Mouse (Mus musculus) kidney, postnatal 0 days (tissue): ENCODE results near the gene Prkce. TPM values are rescaled to one million over a fixed set of nuclear protein-coding genes. Genes with fewer than 3 reads are reported as not detected.

Experiments used
- ATAC-seq: fragments of 200-750 bp; cut with Nextera tagmentation; replicated peaks from 2 replicates; pipeline ENCODE4 v1.8.0; 2017; ENCODE audit warnings: low read depth, moderate number of reproducible peaks, moderate TSS enrichment, moderate library complexity; ENCODE audit not compliant: low FRiP score
- DNase-seq: peaks from one replicate; pipeline ENCODE4 v3.0.0-alpha.2; 2016; ENCODE audit warnings: low spot score
- H3K27ac ChIP-seq: fragments of 300-500 bp; sonication (generic); 2 replicates; pipeline ENCODE4 v1.5.1; 2014; ENCODE audit warnings: mild to moderate bottlenecking
- H3K27me3 ChIP-seq: fragments of 300-500 bp; sonication (generic); 2 replicates; pipeline ENCODE4 v1.6.1; 2014; ENCODE audit warnings: low read length, mixed read lengths; ENCODE audit not compliant: insufficient read depth
- H3K36me3 ChIP-seq: fragments of 300-500 bp; sonication (generic); 2 replicates; pipeline ENCODE4 v1.6.1; 2014; ENCODE audit warnings: low read length, mixed read lengths; ENCODE audit not compliant: insufficient read depth
- H3K4me1 ChIP-seq: fragments of 300-500 bp; sonication (generic); replicated peaks from 2 replicates; pipeline ENCODE4 v1.6.1; 2014; ENCODE audit warnings: antibody characterized with exemption, low read length, mixed read lengths; ENCODE audit not compliant: insufficient read depth
- H3K4me2 ChIP-seq: fragments of 300-500 bp; sonication (generic); 2 replicates; pipeline ENCODE4 v1.6.1; 2014; ENCODE audit warnings: mild to moderate bottlenecking, low read length, moderate library complexity, mixed read lengths
- H3K4me3 ChIP-seq: fragments of 300-500 bp; sonication (generic); replicated peaks from 2 replicates; pipeline ENCODE4 v1.5.1; 2014; ENCODE audit warnings: low read depth, low read length
- H3K9ac ChIP-seq: fragments of 300-500 bp; sonication (generic); 2 replicates; pipeline ENCODE4 v1.6.1; 2014; ENCODE audit warnings: low read depth, low read length
- H3K9me3 ChIP-seq: fragments of 300-500 bp; sonication (generic); replicated peaks from 2 replicates; pipeline ENCODE4 v1.6.1; 2016; ENCODE audit warnings: low read length, inconsistent platforms, mixed read lengths
- CTCF ChIP-seq: IDR thresholded peaks from 2 replicates; pipeline ENCODE4 v1.5.1; 2016; ENCODE audit warnings: antibody characterized with exemption, low read depth, mild to moderate bottlenecking, moderate library complexity
- WGBS: fragments of 180-500 bp; shearing (Covaris S2); extraction: QIAGEN DNeasy Blood & Tissue Kit; methylation state at CpG from one replicate; pipeline ENCODE4 v1.1.7; 2014; 5-methylcytosine and 5-hydroxymethylcytosine counted together
- polyA plus RNA-seq: library from polyadenylated mRNA; unstranded; fragments of >200 nt; fragmentation: Nextera tagmentation; extraction: Ambion mirVana; gene quantifications from 2 replicates; pipeline ENCODE4 v1.2.1, GENCODE M21; 2015

Gene Prkce
- polyA plus RNA-seq, 1 experiment from 2014 or later, result 6.0 TPM

DNA sequence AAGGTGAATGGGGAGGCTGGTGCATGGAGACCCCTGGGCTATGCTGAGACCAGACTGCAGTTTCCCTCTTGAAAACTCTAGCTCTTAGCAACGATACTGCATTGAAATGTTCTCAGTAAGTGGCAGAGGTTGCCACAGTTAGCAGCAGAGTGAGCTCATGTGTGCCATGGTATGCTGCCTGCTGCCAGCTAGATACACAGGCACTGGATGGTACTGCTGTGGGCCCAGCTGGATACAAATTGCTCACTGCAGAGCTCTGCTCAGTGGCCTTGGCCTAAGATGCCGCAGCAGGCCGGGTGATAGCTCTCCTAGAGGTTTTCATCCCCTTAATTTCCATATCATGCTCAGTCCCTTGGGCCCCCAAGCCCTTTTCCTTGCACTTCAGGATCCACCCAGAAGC, 471.7 kb downstream of the Prkce start:
- Histone ChIP-seq H3K4me1 (no peaks in the 10 kb centered on the region), H3K27ac (no peak overlapping the region), H3K36me3 (no peaks in the 10 kb centered on the region), H3K4me3 (no peak overlapping the region), H3K9me3 (no peaks in the 10 kb centered on the region), H3K9ac (no peak overlapping the region), H3K4me2 (no peak overlapping the region), H3K27me3 (no peaks in the 10 kb centered on the region)
- no peak for TF ChIP-seq CTCF
- WGBS, result 92% methylated on average over 3 of the region's 3 CpGs
- ATAC-seq (no peak), DNase-seq (no peak)

GRCm38 (mm10) chr17:86647226-86647625, 479.6 kb downstream of the Prkce start:
- H3K9me3 ChIP-seq, result no peaks in the 10 kb centered on the region
- no peaks in the 10 kb centered on the region for H3K36me3 ChIP-seq
- no peaks in the 10 kb centered on the region for H3K4me1 ChIP-seq
- no peak overlapping the region for H3K9ac ChIP-seq
- 99% methylated on average over 3 of the region's 3 CpGs for WGBS
- ATAC-seq, result no peak
- DNase-seq, result no peak
- no peak for TF ChIP-seq CTCF
- H3K27me3 ChIP-seq, result no peaks in the 10 kb centered on the region
- no peak overlapping the region for H3K4me2 ChIP-seq
- H3K4me3 ChIP-seq, result no peak overlapping the region
- no peak overlapping the region for H3K27ac ChIP-seq

GRCm38 (mm10) chr17:86648856-86649435, 481.4 kb downstream of the Prkce start:
- no peak for DNase-seq
- TF ChIP-seq CTCF, result no peak
- 81% methylated on average over 12 of the region's 12 CpGs for WGBS
- Histone ChIP-seq H3K9ac (no peak overlapping the region), H3K4me3 (no peak overlapping the region), H3K27me3 (no peaks in the 10 kb centered on the region), H3K4me1 (no peaks in the 10 kb centered on the region), H3K4me2 (no peak overlapping the region), H3K27ac (no peak overlapping the region), H3K9me3 (no peaks in the 10 kb centered on the region), H3K36me3 (no peaks in the 10 kb centered on the region)
- no peak for ATAC-seq

DNA sequence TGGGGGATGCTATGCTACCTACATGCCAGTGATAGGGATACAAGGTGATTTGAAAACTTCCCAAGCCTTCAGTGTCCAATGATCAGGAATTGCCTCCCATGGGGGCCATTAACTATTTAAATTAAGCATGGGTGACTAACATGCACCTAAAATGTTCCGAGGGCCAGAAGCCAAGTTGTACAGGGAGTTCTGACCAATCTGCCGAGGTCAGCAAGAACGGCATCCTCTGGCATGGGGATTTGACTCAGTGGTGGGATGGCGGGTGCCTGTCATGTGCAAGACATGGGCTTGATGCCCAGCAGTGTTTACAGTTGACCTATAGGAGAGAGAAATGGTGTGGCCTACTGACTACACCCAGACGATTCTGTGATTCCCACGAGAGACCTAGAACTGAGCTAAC, 482.7 kb downstream of the Prkce start:
- H3K4me1 ChIP-seq, result no peaks in the 10 kb centered on the region
- H3K4me2 ChIP-seq, result no peak overlapping the region
- WGBS, result 90% methylated on average over 6 of the region's 6 CpGs
- no peak overlapping the region for H3K27ac ChIP-seq
- no peak overlapping the region for H3K4me3 ChIP-seq
- no peak for DNase-seq
- no peak for TF ChIP-seq CTCF
- H3K9ac ChIP-seq, result no peak overlapping the region
- no peaks in the 10 kb centered on the region for H3K36me3 ChIP-seq
- H3K27me3 ChIP-seq, result no peaks in the 10 kb centered on the region
- H3K9me3 ChIP-seq, result no peaks in the 10 kb centered on the region
- ATAC-seq, result no peak

DNA sequence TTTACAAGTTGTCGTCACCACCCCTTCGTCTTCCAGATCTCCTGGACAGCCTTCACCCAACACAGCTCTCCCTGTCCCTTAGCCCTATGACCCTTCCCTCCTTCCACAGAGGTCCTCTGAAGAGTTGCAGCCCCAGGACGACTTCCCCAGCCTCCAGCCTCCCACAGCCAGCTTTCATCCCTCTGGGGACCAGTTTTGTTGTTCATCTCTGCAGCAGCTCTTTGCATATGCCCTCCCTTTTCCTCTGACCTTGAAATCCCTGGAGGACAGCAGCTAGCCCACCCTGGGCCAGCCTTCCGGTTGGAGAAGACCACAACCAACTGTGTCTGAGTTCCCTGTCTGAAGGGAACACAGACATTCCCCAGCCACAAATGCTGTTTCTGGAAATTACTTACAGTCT, 483.5 kb downstream of the Prkce start:
- DNase-seq (peak; percentile 32), ATAC-seq (no peak)
- no peaks in the 10 kb centered on the region for H3K4me1 ChIP-seq
- H3K27me3 ChIP-seq, result no peaks in the 10 kb centered on the region
- no peak overlapping the region for H3K4me3 ChIP-seq
- no peak overlapping the region for H3K4me2 ChIP-seq
- no peaks in the 10 kb centered on the region for H3K36me3 ChIP-seq
- 48% methylated on average over 4 of the region's 4 CpGs for WGBS
- no peak overlapping the region for H3K9ac ChIP-seq
- H3K27ac ChIP-seq, result no peak overlapping the region
- TF ChIP-seq CTCF, result no peak
- H3K9me3 ChIP-seq, result no peaks in the 10 kb centered on the region

DNA sequence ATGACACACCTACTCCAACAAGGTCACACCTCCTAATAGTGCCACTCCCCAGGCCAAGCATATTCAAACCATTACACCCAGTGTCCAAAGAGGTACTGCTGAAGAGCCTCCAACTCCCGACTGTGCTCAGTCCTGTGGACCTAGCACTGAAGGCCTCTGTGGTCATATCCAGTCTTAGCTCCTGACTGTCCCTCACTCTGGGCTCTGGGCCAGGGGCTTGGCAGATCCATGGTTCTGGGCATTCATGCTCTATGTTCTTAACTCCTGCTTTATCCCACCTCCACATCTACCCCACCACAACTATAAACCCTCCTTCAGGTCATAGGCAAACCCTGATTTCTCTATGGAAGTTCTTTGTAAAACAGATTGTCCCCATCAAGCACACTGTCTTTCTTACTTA, 485.2 kb downstream of the Prkce start:
- no peak overlapping the region for H3K4me2 ChIP-seq
- H3K4me1 ChIP-seq, result no peaks in the 10 kb centered on the region
- no peaks in the 10 kb centered on the region for H3K36me3 ChIP-seq
- H3K9me3 ChIP-seq, result no peaks in the 10 kb centered on the region
- no peak overlapping the region for H3K9ac ChIP-seq
- ATAC-seq (no peak), DNase-seq (no peak)
- H3K4me3 ChIP-seq, result no peak overlapping the region
- no peak for TF ChIP-seq CTCF
- no peak overlapping the region for H3K27ac ChIP-seq
- no peaks in the 10 kb centered on the region for H3K27me3 ChIP-seq
- 91% methylated on average over 1 of the region's 1 CpGs for WGBS

GRCm38 (mm10) chr17:86656369-86656768, 488.8 kb downstream of the Prkce start:
- H3K4me3 ChIP-seq, result no peak overlapping the region
- TF ChIP-seq CTCF, result no peak
- H3K4me2 ChIP-seq, result no peak overlapping the region
- H3K27ac ChIP-seq, result no peak overlapping the region
- H3K36me3 ChIP-seq, result no peaks in the 10 kb centered on the region
- 78% methylated on average over 5 of the region's 5 CpGs for WGBS
- no peaks in the 10 kb centered on the region for H3K9me3 ChIP-seq
- no peaks in the 10 kb centered on the region for H3K27me3 ChIP-seq
- no peak for ATAC-seq
- H3K9ac ChIP-seq, result no peak overlapping the region
- DNase-seq, result no peak
- no peaks in the 10 kb centered on the region for H3K4me1 ChIP-seq
